Mouse (Mus musculus) gastrocnemius, adult 2 months (tissue): ENCODE results near the gene Mgll. TPM values are rescaled to one million over a fixed set of nuclear protein-coding genes. Genes with fewer than 3 reads are reported as not detected.
A peak's percentile ranks its signal among the peaks of the same experiment; 100 is the strongest.

Experiments
- DNase-seq: peaks from one replicate; pipeline ENCODE4 v3.0.0; 2022
- H3K27ac ChIP-seq: fragments of 200-600 bp; 2 replicates; pipeline ENCODE4 v1.8.1; 2022; ENCODE audit warnings: mild to moderate bottlenecking
- H3K4me3 ChIP-seq: fragments of 200-600 bp; 2 replicates; pipeline ENCODE4 v1.8.1; 2022; ENCODE audit warnings: mild to moderate bottlenecking, moderate library complexity
- CTCF ChIP-seq: fragments of 200-600 bp; IDR thresholded peaks from 2 replicates; pipeline ENCODE4 v1.8.1; 2022; ENCODE audit warnings: antibody characterized with exemption, mild to moderate bottlenecking, moderate library complexity
- intact Hi-C: fragments of 180-260 bp; cut with DNase I; formaldehyde crosslinking; loops from one replicate; pipeline ENCODE4 v1.15.1; 2025
- total RNA-seq, 2 experiments: library from RNA; stranded (reverse); gene quantifications; 2 replicates each; pipeline ENCODE4 v1.2.3; 2021

Gene Mgll
- total RNA-seq, 2 experiments from 2014 or later = 22.5 to 46.8 TPM

DNA sequence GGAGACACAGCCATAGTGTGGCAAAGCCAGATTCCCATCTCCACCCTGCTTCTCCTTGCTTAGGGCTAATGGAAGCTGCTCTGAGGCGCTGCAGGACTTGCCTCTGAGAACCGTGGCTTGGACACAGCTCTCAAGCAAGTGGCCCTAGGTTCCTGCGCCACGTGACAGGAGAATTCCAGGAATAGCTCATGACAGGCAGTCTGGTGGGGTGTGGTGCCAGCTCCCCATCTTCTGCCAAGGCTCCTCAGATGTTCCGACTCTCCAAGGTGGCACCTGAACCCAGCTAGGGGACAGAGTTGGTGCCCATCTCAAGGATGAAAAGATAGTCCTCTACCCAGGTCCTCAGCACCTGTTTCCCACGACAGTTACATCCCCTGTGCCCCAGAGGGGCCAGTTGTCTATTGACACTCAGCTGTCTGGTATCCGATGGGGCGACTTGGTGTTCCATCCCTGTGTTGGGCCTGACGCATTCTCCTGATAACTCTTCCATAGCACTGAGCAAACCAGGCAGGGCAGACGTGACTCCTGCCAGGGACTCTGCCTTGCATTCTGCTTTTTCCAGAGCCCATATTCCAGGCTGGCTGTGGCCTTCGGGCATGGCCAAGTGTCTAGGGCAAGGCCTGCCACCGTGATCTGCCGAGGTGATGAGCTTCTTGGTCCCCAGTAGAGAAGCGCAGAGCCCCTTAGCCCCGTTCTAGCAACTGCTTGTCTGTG is 62.7 kb downstream of the Mgll start:
- no peak for TF ChIP-seq CTCF
- peak; percentile 91 for DNase-seq
- intact Hi-C loops = loop anchor here (5.0 kb wide), 1 partner anchor 55 kb away; no protein-coding TSS in a partner anchor
- H3K4me3 ChIP-seq = peak overlapping the region; percentile 32
- H3K27ac ChIP-seq = peak overlapping the region; percentile 89

DNA sequence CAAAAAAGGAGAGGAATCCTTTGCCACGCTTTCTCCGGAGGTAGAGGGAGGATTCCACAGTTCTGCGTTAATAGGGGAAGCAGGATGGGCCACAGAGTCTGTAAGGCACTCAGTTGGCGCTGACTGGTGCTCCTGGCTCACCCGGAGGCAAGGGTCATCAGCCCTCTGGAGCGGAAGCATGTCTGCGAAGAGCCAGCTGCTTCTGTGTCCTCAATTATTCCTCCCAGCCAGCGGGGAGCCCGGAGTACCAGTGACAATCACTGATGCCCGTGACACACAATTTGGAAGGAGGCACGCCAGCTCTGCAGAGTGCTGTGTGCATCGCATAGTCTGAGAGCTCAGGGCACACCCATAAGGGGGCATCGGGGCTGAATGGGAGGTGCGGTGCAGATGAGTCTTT is 63.3 kb downstream of the Mgll start:
- Histone ChIP-seq H3K4me3 (peak overlapping the region; percentile 32), H3K27ac (peak overlapping the region; percentile 89)
- peak; percentile 56 for DNase-seq
- no peak for TF ChIP-seq CTCF
- intact Hi-C loops = loop anchor here (5.0 kb wide), 1 partner anchor 55 kb away; no protein-coding TSS in a partner anchor

DNA sequence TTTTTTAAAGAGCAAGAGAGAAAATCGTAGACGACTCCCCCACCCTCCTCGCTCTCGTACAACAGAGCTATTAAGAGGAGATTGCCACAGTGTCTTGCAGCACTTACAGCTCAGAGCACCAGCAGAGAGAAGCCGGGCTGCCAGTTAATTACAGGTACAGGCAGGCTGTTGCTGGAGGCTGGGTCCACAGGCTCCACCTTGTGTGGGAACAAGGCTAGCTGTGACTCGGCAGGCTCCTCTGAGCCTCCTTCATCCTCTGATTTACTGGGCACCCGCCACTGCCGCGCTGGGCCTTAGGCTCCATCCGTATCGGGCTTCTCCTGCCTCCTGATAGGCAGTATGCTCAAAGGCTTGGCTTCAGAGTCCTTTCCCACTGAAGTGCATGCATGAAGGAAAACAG is 64.0 kb downstream of the Mgll start:
- Histone ChIP-seq H3K4me3 (no peak overlapping the region), H3K27ac (peak overlapping the region; percentile 24; the same call in 1 of the 2 replicates)
- DNase-seq = no peak
- intact Hi-C loops = loop anchor here (5.0 kb wide), 1 partner anchor 56 kb away; no protein-coding TSS in a partner anchor
- no peak for TF ChIP-seq CTCF

DNA sequence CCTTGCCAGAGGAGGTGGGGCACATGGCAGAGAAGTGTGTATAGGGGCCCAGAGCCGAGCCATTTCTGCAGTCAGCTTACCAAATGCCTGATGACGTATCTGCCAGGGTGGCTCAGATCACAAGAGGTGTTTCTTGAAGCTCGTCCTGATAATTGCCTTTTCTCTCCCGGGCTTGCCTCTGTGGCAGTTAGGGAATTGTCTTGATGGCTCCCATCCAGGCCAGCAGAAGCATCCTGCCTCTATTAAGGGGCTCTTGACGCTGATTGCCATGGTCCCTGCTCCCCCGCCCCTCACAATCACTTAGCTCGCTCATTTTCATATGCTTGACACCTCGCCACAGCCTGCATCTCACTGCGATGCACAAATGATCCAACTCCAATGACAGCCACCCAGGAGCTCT is 67.1 kb downstream of the Mgll start:
- peak overlapping the region; percentile 61 for H3K27ac ChIP-seq
- no peak for DNase-seq
- TF ChIP-seq CTCF = no peak
- intact Hi-C loops = no loop called here
- H3K4me3 ChIP-seq = no peak overlapping the region

DNA sequence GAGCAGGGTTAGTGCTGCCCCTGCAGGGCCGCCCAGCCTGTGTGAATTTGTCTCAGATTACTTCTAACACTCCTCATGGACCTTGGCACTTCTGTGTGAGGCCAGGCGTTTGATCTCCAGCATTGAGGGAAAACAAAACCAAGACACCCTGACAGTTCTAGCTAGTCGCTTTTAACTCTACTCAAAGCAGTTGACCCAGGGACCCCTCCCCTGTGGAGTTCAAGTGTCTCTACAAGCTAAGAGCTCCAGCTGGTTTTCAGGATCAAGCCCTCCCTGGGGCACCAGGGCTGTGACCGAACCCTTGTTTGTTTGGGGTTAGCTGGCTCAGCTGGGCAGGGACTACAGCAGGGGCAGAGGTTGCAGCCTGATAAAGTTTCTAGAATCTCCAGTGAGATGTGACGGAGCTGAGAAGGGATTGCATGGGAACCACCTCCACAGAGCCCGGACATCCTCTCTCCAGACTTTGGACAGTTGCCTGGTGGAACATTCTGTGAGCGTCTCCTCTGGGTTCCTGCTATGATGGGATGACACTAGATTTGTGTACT is 68.0 kb downstream of the Mgll start:
- peak; percentile 34; the same call in 1 of the 2 replicates for TF ChIP-seq CTCF
- intact Hi-C loops = no loop called here
- H3K4me3 ChIP-seq = no peak overlapping the region
- peak; percentile 59 for DNase-seq
- H3K27ac ChIP-seq = peak overlapping the region; percentile 86

DNA sequence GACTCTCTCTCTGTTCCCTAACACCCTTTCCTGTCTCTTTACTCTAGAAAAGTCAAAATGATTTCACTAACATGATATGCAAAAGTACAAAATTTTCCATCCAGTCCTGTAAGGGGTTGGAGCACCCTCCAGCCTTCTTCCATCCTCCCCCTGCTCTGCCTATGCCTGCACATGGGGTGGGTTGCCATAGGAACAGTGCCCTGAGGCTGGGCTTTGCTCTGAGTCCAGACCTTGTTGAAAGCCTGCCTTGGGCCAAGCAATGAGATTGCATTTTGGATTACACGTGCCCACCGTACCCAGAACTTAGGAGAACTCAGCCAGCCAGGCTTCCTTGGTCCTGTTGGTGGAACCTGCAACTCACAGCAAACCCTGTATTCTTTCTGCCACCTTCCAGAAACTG is 69.0 kb downstream of the Mgll start:
- TF ChIP-seq CTCF = no peak
- no peak for DNase-seq
- no peak overlapping the region for H3K4me3 ChIP-seq
- intact Hi-C loops = no loop called here
- peak overlapping the region; percentile 38; the same call in 1 of the 2 replicates for H3K27ac ChIP-seq

DNA sequence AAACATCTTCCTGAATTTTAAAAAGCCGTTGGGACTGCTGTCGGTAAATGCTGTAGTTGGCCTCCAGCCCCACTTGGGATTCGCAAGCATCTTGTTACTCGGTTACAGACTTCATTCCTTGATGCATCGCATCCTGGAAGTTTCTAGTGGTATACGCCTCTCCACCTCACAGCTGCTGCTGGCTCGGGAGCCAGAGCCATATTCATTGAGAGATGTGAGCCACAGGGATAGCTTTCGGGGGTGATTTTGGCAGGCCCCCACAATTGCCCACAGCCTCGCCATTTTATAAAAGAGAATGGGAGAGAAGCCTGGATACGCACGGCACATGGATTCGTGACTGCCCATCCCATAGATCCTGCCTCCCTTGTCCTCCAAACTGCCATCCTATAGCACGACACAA is 69.7 kb downstream of the Mgll start:
- Histone ChIP-seq H3K27ac (no peak overlapping the region), H3K4me3 (no peak overlapping the region)
- intact Hi-C loops = no loop called here
- TF ChIP-seq CTCF = no peak
- DNase-seq = no peak

DNA sequence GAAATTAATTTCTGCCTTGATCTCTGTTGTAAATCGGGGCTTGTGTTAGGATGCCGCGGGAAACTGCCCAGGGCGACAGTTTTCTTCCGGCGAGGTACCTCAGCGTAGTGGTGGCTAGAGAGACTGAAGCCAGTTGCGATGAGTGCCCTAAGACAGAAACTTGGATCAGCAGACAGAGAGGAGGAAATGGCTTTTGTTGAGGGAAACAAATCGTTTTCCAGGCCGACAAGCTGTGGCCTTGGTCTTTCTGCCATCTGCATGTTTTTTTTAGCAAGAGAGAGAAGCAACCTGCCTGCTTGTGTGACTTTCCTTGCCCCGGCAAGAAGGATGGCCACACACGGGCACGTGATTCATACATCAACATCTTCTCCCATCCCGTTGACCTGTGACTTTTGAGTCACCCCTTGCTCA is 70.4 kb downstream of the Mgll start:
- intact Hi-C loops = no loop called here
- H3K4me3 ChIP-seq = no peak overlapping the region
- H3K27ac ChIP-seq = 0 out of 2 replicates have a peak overlapping the region, but pooled peaks have one; percentile 7
- no peak for DNase-seq
- no peak for TF ChIP-seq CTCF

DNA sequence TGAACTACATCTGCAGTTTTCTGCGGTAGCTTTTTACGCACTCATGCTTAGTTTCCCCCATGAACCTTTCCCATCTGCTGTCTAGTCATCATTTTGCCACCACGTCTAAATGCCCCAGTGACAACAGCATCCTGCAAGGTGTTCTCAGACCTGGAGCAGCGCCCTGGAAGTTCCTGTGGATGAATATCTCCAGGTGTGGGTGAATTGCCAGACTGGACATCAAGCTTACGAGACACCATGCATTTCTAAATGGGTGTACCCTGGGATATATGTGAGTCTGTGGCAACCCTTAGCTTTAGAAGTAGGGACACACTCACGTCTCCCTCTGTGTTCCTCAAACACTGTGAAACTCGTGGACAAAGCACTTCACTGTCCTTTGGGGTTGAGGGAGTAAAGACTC is 76.0 kb downstream of the Mgll start:
- Histone ChIP-seq H3K27ac (peak overlapping the region; percentile 40; the same call in 1 of the 2 replicates), H3K4me3 (no peak overlapping the region)
- TF ChIP-seq CTCF = no peak
- intact Hi-C loops = no loop called here
- DNase-seq = no peak

DNA sequence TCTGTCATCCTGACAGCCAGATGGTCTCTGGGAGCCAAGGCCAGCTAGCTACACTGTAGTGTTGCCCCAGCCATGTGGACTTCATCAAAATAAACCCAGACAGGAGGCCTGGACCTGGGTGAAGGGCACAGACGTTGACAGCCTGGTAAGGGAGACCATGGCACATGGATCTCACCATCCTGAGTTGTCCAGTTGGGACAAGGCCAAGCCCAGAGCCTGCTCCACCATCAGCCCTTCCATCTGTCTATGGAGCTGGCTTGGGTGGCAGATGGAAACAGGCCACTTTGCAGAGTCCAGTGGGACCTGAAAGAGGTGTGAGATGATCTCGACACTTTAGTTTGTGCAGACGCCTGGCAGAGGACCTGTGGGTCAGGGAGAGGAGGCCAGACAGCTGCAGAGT is 76.5 kb downstream of the Mgll start:
- intact Hi-C loops = no loop called here
- peak; percentile 29 for DNase-seq
- H3K4me3 ChIP-seq = no peak overlapping the region
- peak overlapping the region; percentile 40 for H3K27ac ChIP-seq
- no peak for TF ChIP-seq CTCF

DNA sequence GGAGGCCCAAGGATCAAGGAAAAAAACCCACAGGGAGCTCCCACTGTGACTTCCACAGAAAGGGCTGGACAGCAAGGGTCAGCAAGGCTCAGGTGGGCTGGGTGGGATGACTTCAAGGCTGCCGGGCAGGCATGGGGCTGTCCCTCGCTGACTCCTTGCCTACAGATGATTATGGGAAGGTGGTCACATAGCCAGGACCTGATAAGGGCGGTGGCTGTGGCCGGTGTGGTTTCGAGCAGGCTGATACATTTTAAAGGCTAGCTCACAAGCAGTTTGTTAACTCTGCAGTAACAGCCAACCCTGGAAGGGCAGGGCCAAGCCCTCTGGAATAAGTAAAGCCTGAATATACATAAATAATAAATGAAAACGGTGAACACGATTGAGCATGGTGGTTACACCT is 78.8 kb downstream of the Mgll start:
- H3K4me3 ChIP-seq = no peak overlapping the region
- TF ChIP-seq CTCF = no peak
- no peak overlapping the region for H3K27ac ChIP-seq
- intact Hi-C loops = no loop called here
- no peak for DNase-seq

DNA sequence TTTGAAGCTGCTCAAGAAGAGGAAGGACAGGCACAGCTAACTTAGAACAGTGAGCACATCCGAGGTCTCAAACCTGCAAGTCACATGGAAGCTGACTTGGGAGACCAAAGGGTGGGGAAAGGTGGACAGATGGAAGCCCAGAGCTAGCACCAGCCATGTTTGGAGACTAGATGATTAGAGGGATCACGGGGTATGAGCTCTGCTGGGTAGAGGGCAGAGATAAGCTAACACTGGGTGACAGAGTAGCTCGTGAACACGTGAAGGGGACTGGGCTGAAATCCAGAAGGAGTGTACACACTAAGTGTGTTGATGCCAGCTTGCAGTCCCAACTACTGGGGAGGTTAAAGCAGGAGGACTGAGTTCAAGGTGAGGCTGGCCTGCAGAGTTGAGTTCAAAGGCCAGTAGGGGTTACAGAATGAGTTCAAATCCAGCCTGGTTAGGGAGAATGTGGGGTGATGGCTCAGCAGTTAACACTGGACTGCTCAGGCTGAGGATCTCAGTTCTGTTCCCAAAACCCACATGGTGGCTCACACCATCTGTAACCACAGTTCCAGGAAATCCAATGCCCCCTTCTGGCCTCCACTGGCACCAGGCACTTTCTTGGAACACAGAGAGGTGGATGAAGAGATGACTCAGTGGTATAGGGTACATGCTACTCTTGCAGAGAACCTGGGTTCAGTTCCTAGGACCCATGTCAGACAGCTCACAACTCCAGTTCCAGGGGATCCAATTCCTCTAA is 79.9 kb downstream of the Mgll start:
- no peak; the same call in 1 of the 2 replicates for TF ChIP-seq CTCF
- no peak overlapping the region for H3K4me3 ChIP-seq
- no peak for DNase-seq
- intact Hi-C loops = no loop called here
- H3K27ac ChIP-seq = no peak overlapping the region

DNA sequence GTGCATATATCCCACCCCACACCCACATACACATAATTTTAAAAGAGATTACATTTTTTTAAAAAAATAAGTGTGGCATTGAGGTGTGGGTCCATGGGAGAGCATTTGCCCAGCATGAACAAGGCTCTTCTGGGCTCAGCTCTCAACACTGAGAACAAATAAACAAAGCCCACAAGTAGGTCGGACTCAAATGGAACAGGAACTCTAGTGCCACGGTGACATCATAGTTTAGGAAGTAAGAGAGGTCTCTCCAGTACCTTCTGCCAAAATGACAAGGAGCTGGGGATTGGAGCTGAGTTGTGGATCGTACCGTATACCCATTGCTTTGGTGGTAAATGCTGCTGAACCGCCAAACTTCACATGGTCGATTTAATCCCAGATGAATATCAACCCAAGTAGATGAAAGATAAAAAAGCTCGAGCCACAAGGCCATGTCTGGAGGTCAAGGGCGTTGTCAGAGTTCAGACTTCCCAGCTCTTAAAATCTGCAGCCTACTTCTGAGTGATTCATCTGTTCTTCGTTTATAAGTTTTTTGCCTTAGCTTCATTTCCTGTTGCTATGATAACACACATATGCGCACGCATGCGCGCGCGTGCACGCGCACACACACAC is 80.9 kb downstream of the Mgll start:
- H3K4me3 ChIP-seq = no peak overlapping the region
- no peak overlapping the region for H3K27ac ChIP-seq
- intact Hi-C loops = no loop called here
- TF ChIP-seq CTCF = no peak
- DNase-seq = no peak
